Mouse (Mus musculus): ENCODE measurements around the gene Tomm6. TPM values are rescaled to one million over a fixed set of nuclear protein-coding genes. Genes with fewer than 3 reads are reported as not detected.

The Tomm6 gene
- total and polyA plus RNA-seq, 3 experiments: 66.5 to 577 TPM; not detected in 1

- Histone ChIP-seq H3K4me3 (ENCODE audit: control insufficient read depth in 1 of 2, insufficient read depth in 1 of 2, low read depth in 2 of 2, low read length in 2 of 2) (peak overlapping the region; percentile 53 to 62), H3K79me2 (ENCODE audit: control insufficient read depth, insufficient read depth, low read length, poor library complexity) (no peaks in the 10 kb centered on the region; the same call in 1 of the 2 replicates), H3K27ac (ENCODE audit: control insufficient read depth, low read depth, low read length) (no peak overlapping the region), H3K9me3 (replicated peaks; ENCODE audit: insufficient read depth, low read length) (no peaks in the 10 kb centered on the region), H3K36me3 (ENCODE audit: control insufficient read depth in 1 of 2, insufficient read depth in 2 of 2, low read length in 2 of 2) (0 out of 4 replicates have a peak, but pooled peaks cover 0 to 2% of the 10 kb centered on the region in 2 experiments), H3K27me3 (ENCODE audit: control insufficient read depth in 1 of 2, insufficient read depth in 2 of 2, low read length in 2 of 2) (no peaks in the 10 kb centered on the region), H3K9ac (ENCODE audit: control insufficient read depth, low read depth, low read length, poor library complexity, severe bottlenecking) (peak overlapping the region; percentile 84), H3K4me1 (ENCODE audit: control insufficient read depth in 1 of 2, insufficient read depth in 2 of 2, low read length in 2 of 2) (peaks cover 0 to 10% of the 10 kb centered on the region in 2 experiments; a peak in 2 of 4 replicates)
- peak; percentile 13; the same call in 1 of the 2 replicates for TF ChIP-seq SIN3A (IDR thresholded peaks at IDR 0.05; ENCODE audit: low read length)
- no peak for TF ChIP-seq MAZ (IDR thresholded peaks at IDR 0.05; ENCODE audit: low read depth, low read length)
- TF ChIP-seq TCF12 (IDR thresholded peaks at IDR 0.05; ENCODE audit: low read depth, low read length): no peak
- TF ChIP-seq USF1 (IDR thresholded peaks at IDR 0.05; ENCODE audit: low read depth, low read length): no peak
- peak; percentile 62 for DNase-seq (ENCODE audit: low read depth, low spot score)
Measured at GRCm38 (mm10) chr17:47695337-47695710, 7.1 kb upstream of the Tomm6 start.

GRCm38 (mm10) chr17:47694503-47695336 is 6.5 kb upstream of the Tomm6 start, which contains the start of gene Prickle4:
TSS of gene Prickle4 (minus strand) at chr17:47694736.
- peaks cover 0 to 10% of the 10 kb centered on the region in 2 experiments; a peak in 2 of 4 replicates for H3K4me1 ChIP-seq (ENCODE audit: control insufficient read depth in 1 of 2, insufficient read depth in 2 of 2, low read length in 2 of 2)
- H3K79me2 ChIP-seq (ENCODE audit: control insufficient read depth, insufficient read depth, low read length, poor library complexity): no peaks in the 10 kb centered on the region; the same call in 1 of the 2 replicates
- H3K27me3 ChIP-seq (ENCODE audit: control insufficient read depth in 1 of 2, insufficient read depth in 2 of 2, low read length in 2 of 2): no peaks in the 10 kb centered on the region
- peak; percentile 92 for DNase-seq (ENCODE audit: low read depth, low spot score)
- H3K9me3 ChIP-seq (replicated peaks; ENCODE audit: insufficient read depth, low read length): no peaks in the 10 kb centered on the region
- peak within 1 kb of the TSS; percentile 53 to 88 for H3K4me3 ChIP-seq (ENCODE audit: control insufficient read depth in 1 of 2, insufficient read depth in 1 of 2, low read depth in 2 of 2, low read length in 2 of 2)
- 0 out of 4 replicates have a peak, but pooled peaks cover 0 to 2% of the 10 kb centered on the region in 2 experiments for H3K36me3 ChIP-seq (ENCODE audit: control insufficient read depth in 1 of 2, insufficient read depth in 2 of 2, low read length in 2 of 2)
- TF ChIP-seq HCFC1 (IDR thresholded peaks at IDR 0.05; ENCODE audit: low read depth, low read length): peak; percentile 78
- no peak for TF ChIP-seq UBTF (IDR thresholded peaks at IDR 0.05; ENCODE audit: borderline replicate concordance, insufficient read depth, low read depth, low read length)
- peak; percentile 73 for TF ChIP-seq SMC3 (IDR thresholded peaks at IDR 0.05; ENCODE audit: low read depth, low read length)
- no peak for TF ChIP-seq GABPA (IDR thresholded peaks at IDR 0.05; ENCODE audit: low read depth, low read length)
- peak; percentile 41 to 57; a peak in 2 of 4 replicates for TF ChIP-seq POLR2A (IDR thresholded peaks at IDR 0.05; ENCODE audit: control insufficient read depth in 1 of 2, insufficient read depth in 1 of 2, low read depth in 1 of 2, low read length in 2 of 2, poor library complexity in 1 of 2)
- TF ChIP-seq TBP (IDR thresholded peaks at IDR 0.05; ENCODE audit: low read depth, low read length): no peak
- no peak for TF ChIP-seq ZNF384 (IDR thresholded peaks at IDR 0.05; ENCODE audit: low read depth, low read length)
- TF ChIP-seq EP300 (IDR thresholded peaks at IDR 0.05; ENCODE audit: low read depth in 1 of 2, low read length in 2 of 2): no peak
- peak; percentile 39; the same call in 1 of the 2 replicates for TF ChIP-seq ZC3H11A (IDR thresholded peaks at IDR 0.05; ENCODE audit: low read depth, low read length)
- TF ChIP-seq NELFE (IDR thresholded peaks at IDR 0.05; ENCODE audit: low read depth, low read length): 0 out of 2 replicates have a peak, but pooled peaks have one; percentile 26
- no peak for TF ChIP-seq ELF1 (IDR thresholded peaks at IDR 0.05; ENCODE audit: low read depth, low read length)
- no peak; the same call in 1 of the 2 replicates for TF ChIP-seq KAT2A (conservative IDR thresholded peaks at IDR 0.05; ENCODE audit: low read depth, low read length)
- no peak for TF ChIP-seq GATA1 (IDR thresholded peaks at IDR 0.05; ENCODE audit: low read depth, low read length)
- TF ChIP-seq SIN3A (IDR thresholded peaks at IDR 0.05; ENCODE audit: low read length): peak; percentile 53; the same call in 1 of the 2 replicates
- TF ChIP-seq MYB (IDR thresholded peaks at IDR 0.05; ENCODE audit: low read depth, low read length): no peak
- peak; percentile 71 for TF ChIP-seq NRF1 (IDR thresholded peaks at IDR 0.05; ENCODE audit: insufficient read depth, low read depth, low read length, poor library complexity, severe bottlenecking)
- no peak for TF ChIP-seq CHD2 (IDR thresholded peaks at IDR 0.05; ENCODE audit: low read length)
- TF ChIP-seq ZMIZ1 (IDR thresholded peaks at IDR 0.05; ENCODE audit: low read depth, low read length): no peak
- no peak for TF ChIP-seq MAFK (IDR thresholded peaks at IDR 0.05; ENCODE audit: borderline replicate concordance, low read depth, low read length)
- TF ChIP-seq E2F4 (IDR thresholded peaks at IDR 0.05; ENCODE audit: borderline replicate concordance, low read depth, low read length): no peak
- no peak for TF ChIP-seq POLR2AphosphoS2 (IDR thresholded peaks at IDR 0.05; ENCODE audit: low read length)
- no peak for TF ChIP-seq POLR2AphosphoS5 (IDR thresholded peaks at IDR 0.05; ENCODE audit: borderline replicate concordance, low read depth, low read length)
- peak; percentile 74; the same call in 1 of the 2 replicates for TF ChIP-seq MAZ (IDR thresholded peaks at IDR 0.05; ENCODE audit: low read depth, low read length)
- no peak for TF ChIP-seq ETS1 (IDR thresholded peaks at IDR 0.05; ENCODE audit: low read depth, low read length)
- TF ChIP-seq CTCF (IDR thresholded peaks at IDR 0.05 in 2 of 3, conservative IDR thresholded peaks at IDR 0.05 in 1 of 3; ENCODE audit: control insufficient read depth in 1 of 3, insufficient read depth in 1 of 3, low read depth in 2 of 3, low read length in 3 of 3, poor library complexity in 1 of 3, severe bottlenecking in 1 of 3): peak; percentile 26 to 94 (median 83); a peak in 5 of 6 replicates
- TF ChIP-seq RAD21 (IDR thresholded peaks at IDR 0.05; ENCODE audit: low read depth, low read length): peak; percentile 63
- TF ChIP-seq TCF12 (IDR thresholded peaks at IDR 0.05; ENCODE audit: low read depth, low read length): no peak
- peak within 1 kb of the TSS; percentile 84 for H3K9ac ChIP-seq (ENCODE audit: control insufficient read depth, low read depth, low read length, poor library complexity, severe bottlenecking)
- no peak within 1 kb of the TSS for H3K27ac ChIP-seq (ENCODE audit: control insufficient read depth, low read depth, low read length)
